Mouse (Mus musculus): ENCODE results near the gene Slc29a1. TPM values are rescaled to one million over a fixed set of nuclear protein-coding genes. Genes with fewer than 3 reads are reported as not detected.

The Slc29a1 gene
- polyA plus RNA-seq, 1 experiment from 2014 or later: 84.7 TPM

DNA sequence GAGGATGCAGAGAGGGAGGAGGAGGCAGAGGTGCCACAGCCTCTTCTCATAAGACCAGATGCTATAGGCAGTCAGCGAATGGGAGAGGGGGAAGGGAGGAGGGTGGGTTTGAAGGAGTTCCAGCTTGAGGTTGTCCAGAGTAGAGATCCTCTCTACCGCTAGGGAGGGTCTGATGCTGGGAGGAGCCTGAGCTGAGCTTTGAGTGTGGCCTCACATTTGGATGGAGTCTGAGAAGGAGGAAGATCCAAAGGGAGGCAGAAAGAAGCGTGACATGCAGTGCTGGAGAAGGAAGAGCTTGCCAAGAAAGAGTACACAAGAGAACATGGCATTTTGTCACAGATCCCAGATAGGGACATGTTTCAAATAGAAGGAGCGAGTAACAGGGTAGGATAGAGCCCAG is 61.0 kb downstream of the Slc29a1 start:
- H3K9ac ChIP-seq (ENCODE audit: low read length): no peak overlapping the region
- no peaks in the 10 kb centered on the region for H3K36me3 ChIP-seq (ENCODE audit: control insufficient read depth, insufficient read depth, low read length)
- no peaks in the 10 kb centered on the region for H3K9me3 ChIP-seq (ENCODE audit: control insufficient read depth, low read length)
- WGBS: 50% methylated on average over 4 of the region's 4 CpGs
- H3K4me2 ChIP-seq (ENCODE audit: low read length): no peak overlapping the region
- H3K4me1 ChIP-seq (ENCODE audit: control insufficient read depth in 2 of 2, insufficient read depth in 2 of 2, low read length in 2 of 2): no peaks in the 10 kb centered on the region
- no peak overlapping the region for H3K4me3 ChIP-seq (ENCODE audit: control insufficient read depth in 1 of 2, insufficient read depth in 1 of 2, low read depth in 1 of 2, low read length in 2 of 2)
- H3K27ac ChIP-seq (replicated peaks in 1 of 2; ENCODE audit: control insufficient read depth in 1 of 2, insufficient read depth in 1 of 2, low read depth in 2 of 2, low read length in 2 of 2): no peak overlapping the region
- ATAC-seq (ENCODE audit: insufficient number of reproducible peaks, insufficient read depth, low FRiP score, low read depth): no peak
- peaks cover 89% of the 10 kb centered on the region for H3K27me3 ChIP-seq (ENCODE audit: control insufficient read depth, insufficient read depth, low read length)

DNA sequence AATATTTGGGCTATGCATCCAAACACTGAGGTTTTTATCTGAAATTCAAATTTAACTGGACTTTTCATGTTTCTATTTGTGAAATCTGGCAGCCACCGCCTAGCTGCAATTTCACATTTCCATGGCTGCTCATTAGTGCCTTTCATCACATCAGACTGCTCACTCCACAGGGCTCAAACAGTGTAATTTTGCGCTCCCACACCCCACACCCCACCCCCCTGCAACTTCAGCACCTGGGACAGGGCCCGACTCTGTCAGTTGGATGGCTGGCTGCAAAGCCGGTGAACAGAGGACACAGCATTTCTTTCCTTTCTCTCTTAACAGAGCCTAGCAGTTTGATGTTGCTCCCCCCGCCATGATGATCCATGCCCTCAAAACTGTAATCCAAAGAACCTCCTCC is 63.1 kb downstream of the Slc29a1 start:
- ATAC-seq (ENCODE audit: insufficient number of reproducible peaks, insufficient read depth, low FRiP score, low read depth): no peak
- no peaks in the 10 kb centered on the region for H3K36me3 ChIP-seq (ENCODE audit: control insufficient read depth, insufficient read depth, low read length)
- 15% methylated on average over 5 of the region's 5 CpGs for WGBS
- H3K9ac ChIP-seq (ENCODE audit: low read length): no peak overlapping the region
- peaks cover 85% of the 10 kb centered on the region for H3K27me3 ChIP-seq (ENCODE audit: control insufficient read depth, insufficient read depth, low read length)
- no peak overlapping the region for H3K4me3 ChIP-seq (ENCODE audit: control insufficient read depth in 1 of 2, insufficient read depth in 1 of 2, low read depth in 1 of 2, low read length in 2 of 2)
- H3K4me2 ChIP-seq (ENCODE audit: low read length): no peak overlapping the region
- H3K9me3 ChIP-seq (ENCODE audit: control insufficient read depth, low read length): no peaks in the 10 kb centered on the region
- H3K4me1 ChIP-seq (ENCODE audit: control insufficient read depth in 2 of 2, insufficient read depth in 2 of 2, low read length in 2 of 2): no peaks in the 10 kb centered on the region
- H3K27ac ChIP-seq (replicated peaks in 1 of 2; ENCODE audit: control insufficient read depth in 1 of 2, insufficient read depth in 1 of 2, low read depth in 2 of 2, low read length in 2 of 2): no peak overlapping the region

Other genes starting within 250 kb of the Slc29a1 start
- gene Cdc5l, start 165.9 kb downstream of the Slc29a1 start, polyA plus RNA-seq (2014; fragmentation: Nextera tagmentation; extraction: Ambion mirVana): 50.7 and 52.5 TPM in 2 replicates
- 1.8 TPM in 2 replicates for gene Spats1, start 124.2 kb downstream of the Slc29a1 start, polyA plus RNA-seq (2014; fragmentation: Nextera tagmentation; extraction: Ambion mirVana)
- 13.2 and 15.3 TPM in 2 replicates for gene Aars2, start 92.8 kb downstream of the Slc29a1 start, polyA plus RNA-seq (2014; fragmentation: Nextera tagmentation; extraction: Ambion mirVana)
- 0.28 and 0.39 TPM in 2 replicates for gene Tcte1, start 76.2 kb downstream of the Slc29a1 start, polyA plus RNA-seq (2014; fragmentation: Nextera tagmentation; extraction: Ambion mirVana)
- gene Tmem151b, start 49.9 kb downstream of the Slc29a1 start, polyA plus RNA-seq (2014; fragmentation: Nextera tagmentation; extraction: Ambion mirVana): 0.47 and 0.55 TPM in 2 replicates
- gene Nfkbie, start 43.9 kb downstream of the Slc29a1 start, polyA plus RNA-seq (2014; fragmentation: Nextera tagmentation; extraction: Ambion mirVana): 2.7 and 2.9 TPM in 2 replicates
- gene Slc35b2, start 35.7 kb downstream of the Slc29a1 start, polyA plus RNA-seq (2014; fragmentation: Nextera tagmentation; extraction: Ambion mirVana): 91.3 and 92.4 TPM in 2 replicates
- 1,215 and 1,233 TPM in 2 replicates for gene Hsp90ab1, start 26.3 kb downstream of the Slc29a1 start, polyA plus RNA-seq (2014; fragmentation: Nextera tagmentation; extraction: Ambion mirVana)
- not detected in 2 replicates for gene Mymx, start 2.5 kb upstream of the Slc29a1 start, polyA plus RNA-seq (2014; fragmentation: Nextera tagmentation; extraction: Ambion mirVana)
- gene Capn11, start 59.7 kb upstream of the Slc29a1 start, polyA plus RNA-seq (2014; fragmentation: Nextera tagmentation; extraction: Ambion mirVana): 0.12 TPM in 1 of 2 replicates, not detected in the other
- 148 and 155 TPM in 2 replicates for gene Mrpl14, start 86.7 kb upstream of the Slc29a1 start, polyA plus RNA-seq (2014; fragmentation: Nextera tagmentation; extraction: Ambion mirVana)
- gene Tmem63b, start 87.3 kb upstream of the Slc29a1 start, polyA plus RNA-seq (2014; fragmentation: Nextera tagmentation; extraction: Ambion mirVana): 31.2 and 32.4 TPM in 2 replicates
- gene 1600014C23Rik, start 134.2 kb upstream of the Slc29a1 start, polyA plus RNA-seq (2014; fragmentation: Nextera tagmentation; extraction: Ambion mirVana): 0.73 and 1.0 TPM in 2 replicates